Mouse (Mus musculus) G1E (cell line): ENCODE measurements around the gene Rbm31y. TPM values are rescaled to one million over a fixed set of nuclear protein-coding genes. Genes with fewer than 3 reads are reported as not detected.
"Not testable (repeated sequence)": the region's sequence is repeated elsewhere in the genome, so short reads cannot be mapped to it uniquely, and the experiment has no call there.

Experiments
- ATAC-seq: 2 replicates; pipeline ENCODE4 v1.8.0; 2016; ENCODE audit warnings: mild to moderate bottlenecking; ENCODE audit not compliant: insufficient number of reproducible peaks, poor library complexity, low FRiP score, severe bottlenecking; ENCODE audit errors: extremely low read depth
- DNase-seq: peaks from one replicate; pipeline ENCODE4 v3.0.0; 2012; ENCODE audit warnings: low spot score
- H3K27me3 ChIP-seq: 2 replicates; pipeline ENCODE4 v1.6.1; 2012; ENCODE audit warnings: mild to moderate bottlenecking, low read length, inconsistent platforms; ENCODE audit not compliant: insufficient read depth
- H3K36me3 ChIP-seq: replicated peaks from 2 replicates; pipeline ENCODE3; 2012; ENCODE audit warnings: mild to moderate bottlenecking, inconsistent platforms
- H3K4me1 ChIP-seq: 2 replicates; pipeline ENCODE4 v1.6.1; 2012; ENCODE audit warnings: low read depth, low read length, inconsistent platforms, mixed read lengths; ENCODE audit not compliant: insufficient read depth
- H3K4me3 ChIP-seq: 2 replicates; pipeline ENCODE4 v1.5.1; 2012; ENCODE audit warnings: low read depth, mild to moderate bottlenecking, inconsistent platforms, low read length, moderate library complexity, mixed read lengths
- H3K9me3 ChIP-seq: replicated peaks from 2 replicates; pipeline ENCODE4 v1.6.1; 2012; ENCODE audit warnings: inconsistent platforms
- polyA plus RNA-seq: library from polyadenylated mRNA; stranded (reverse); fragments of >175 nt; gene quantifications from 2 replicates; pipeline ENCODE4 v1.2.3, GENCODE M21; 2012
- total RNA-seq, 2 experiments: library from RNA; stranded (forward) in 1 of 2; stranded (reverse) in 1 of 2; fragments of 200-1000 nt in 1 of 2; fragments of >200 nt in 1 of 2; fragmentation: Nextera tagmentation in 1 of 2; gene quantifications; 2 replicates each; pipeline ENCODE4 v1.2.3; 2014 to 2017

Rbm31y gene
- total RNA-seq (2014; fragmentation: Nextera tagmentation) = not detected in 2 replicates
- total RNA-seq (2017) = not detected in 2 replicates
- not detected in 2 replicates for polyA plus RNA-seq

DNA sequence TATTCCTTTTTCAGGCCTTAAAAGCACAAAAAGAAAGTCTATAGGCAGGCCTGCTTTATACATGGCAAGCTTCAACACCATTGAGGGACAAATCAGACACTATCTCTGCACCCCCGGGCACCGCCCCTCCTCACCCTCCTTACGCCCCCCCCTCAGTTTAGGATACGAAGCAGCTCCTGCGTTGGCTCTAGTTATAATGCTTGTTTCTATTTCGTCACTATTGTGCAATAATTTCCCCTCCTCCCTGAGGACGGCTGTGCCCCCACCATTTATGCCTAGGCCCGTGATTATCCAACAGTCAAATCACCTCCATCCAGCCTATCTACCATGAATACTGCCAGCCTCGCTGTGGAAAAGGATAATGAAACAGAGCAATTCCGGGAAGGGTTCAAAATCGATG, at the start of gene Rbm31y:
Gene Rbm31y (plus strand): TSS at position 301 of the 400 bp plus-strand sequence.
- H3K27me3 ChIP-seq, DNase-seq, H3K4me3 ChIP-seq, ATAC-seq, H3K4me1 ChIP-seq, H3K9me3 ChIP-seq, H3K36me3 ChIP-seq: not testable (repeated sequence)
